Mouse (Mus musculus): ENCODE results near the gene Hsf2bp.

Gene Hsf2bp

DNA sequence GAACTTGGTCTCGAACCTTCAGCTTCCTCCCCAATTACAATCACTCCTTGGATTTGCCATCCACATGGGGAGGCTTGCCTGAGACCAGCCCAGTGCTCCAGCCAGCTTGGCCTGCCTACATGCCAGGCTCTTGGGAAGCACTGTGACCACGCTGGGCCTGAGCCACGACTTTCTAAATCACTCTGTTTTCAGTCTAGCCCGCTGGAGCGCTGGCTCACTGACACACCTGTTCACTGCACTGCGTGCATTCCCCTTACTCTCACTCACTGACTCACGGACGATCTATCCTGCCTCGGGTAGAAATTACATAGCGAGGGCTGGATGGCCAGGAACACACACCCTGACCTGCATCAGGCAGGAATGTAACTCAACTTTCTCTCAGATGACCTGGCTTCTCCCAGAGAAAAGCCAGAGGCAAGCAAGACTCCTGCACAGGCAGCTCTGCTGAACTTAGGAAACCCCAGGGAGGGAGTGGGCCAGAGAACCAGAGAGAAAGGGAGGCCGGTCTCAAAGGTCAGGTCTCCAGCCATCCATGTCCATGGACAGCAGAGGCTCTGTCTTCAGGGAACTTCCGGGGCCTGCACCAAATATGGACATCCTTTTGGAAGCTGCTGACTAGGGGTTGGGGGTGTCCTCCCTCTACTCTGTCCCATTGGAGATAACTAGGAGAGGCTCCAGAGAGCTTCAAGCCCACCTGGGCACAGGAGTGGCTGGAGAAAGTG, 97.4 kb downstream of the Hsf2bp start:
- no peak for DNase-seq (ENCODE audit: low spot score in 2 of 2)

- peak; percentile 25 to 35 for DNase-seq (ENCODE audit: low spot score in 2 of 2)
Measured at GRCm38 (mm10) chr17:31937141-31937554, 99.0 kb downstream of the Hsf2bp start.

DNA sequence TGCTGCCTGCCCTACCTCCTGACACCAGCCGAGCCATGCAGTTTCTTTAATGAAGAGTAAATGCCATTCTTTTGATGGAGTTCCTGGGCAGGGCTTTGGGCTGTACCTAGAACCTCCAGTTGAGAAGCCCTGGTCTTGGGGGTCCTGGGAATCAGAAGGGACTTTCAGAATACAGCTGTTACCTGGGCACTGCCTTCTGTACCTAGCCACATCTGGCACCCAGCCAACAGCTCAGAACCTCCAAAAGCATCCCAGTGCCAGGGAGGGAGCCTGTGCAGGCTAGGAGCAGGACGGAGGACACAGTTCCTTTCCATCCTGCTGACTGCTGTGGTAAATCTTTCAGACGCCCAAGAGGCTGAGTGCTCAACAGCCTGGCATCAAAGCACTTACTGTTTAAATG, 100.3 kb downstream of the Hsf2bp start:
- no peak for DNase-seq (ENCODE audit: low spot score in 2 of 2)

- no peak for DNase-seq (ENCODE audit: low spot score in 2 of 2)
Measured at GRCm38 (mm10) chr17:31935091-31935830, 100.9 kb downstream of the Hsf2bp start.

DNA sequence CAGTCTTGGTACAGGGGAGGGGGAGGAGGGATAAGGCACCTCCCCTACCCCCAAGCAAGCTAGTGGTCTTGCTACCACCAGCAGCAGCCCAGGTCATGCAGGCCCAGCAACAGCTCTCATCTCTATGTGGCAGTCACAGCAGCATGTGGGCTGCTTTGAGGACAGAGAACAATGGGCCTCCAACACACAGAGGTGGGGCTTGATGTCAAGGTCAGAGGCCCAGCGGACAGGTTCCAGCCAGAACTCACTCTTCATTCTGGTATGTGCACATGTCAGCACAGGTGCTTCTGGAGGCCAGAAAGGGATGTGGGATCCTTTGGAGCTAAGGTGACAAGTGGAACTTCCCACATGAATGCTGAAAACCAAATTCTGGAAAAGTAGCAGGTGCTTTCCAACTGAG, 102.2 kb downstream of the Hsf2bp start:
- no peak for DNase-seq (ENCODE audit: low spot score in 2 of 2)

DNA sequence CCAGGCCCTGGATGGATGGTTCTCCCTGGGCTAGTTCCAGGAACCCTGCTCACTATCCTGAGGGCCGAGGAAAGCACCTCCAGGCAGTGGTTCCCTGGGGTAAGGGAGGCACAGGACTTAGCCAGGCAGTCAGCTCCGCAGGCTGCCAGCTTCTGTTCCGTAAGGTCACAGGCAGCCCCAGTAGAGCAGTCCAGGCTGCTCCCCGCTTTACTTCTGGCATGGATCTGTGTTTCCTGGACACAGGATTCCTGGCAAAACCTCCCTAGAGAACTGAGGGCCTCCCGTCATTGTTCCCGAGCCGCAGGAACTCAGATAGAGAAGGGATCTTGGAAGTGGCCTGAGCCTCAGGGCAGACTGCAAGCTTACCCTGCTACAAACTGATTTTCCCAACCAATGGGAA, 104.7 kb downstream of the Hsf2bp start:
- no peak for DNase-seq (ENCODE audit: low spot score in 2 of 2)

GRCm38 (mm10) chr17:31929844-31930715, 106.1 kb downstream of the Hsf2bp start:
- DNase-seq (ENCODE audit: low spot score in 2 of 2): no peak

DNA sequence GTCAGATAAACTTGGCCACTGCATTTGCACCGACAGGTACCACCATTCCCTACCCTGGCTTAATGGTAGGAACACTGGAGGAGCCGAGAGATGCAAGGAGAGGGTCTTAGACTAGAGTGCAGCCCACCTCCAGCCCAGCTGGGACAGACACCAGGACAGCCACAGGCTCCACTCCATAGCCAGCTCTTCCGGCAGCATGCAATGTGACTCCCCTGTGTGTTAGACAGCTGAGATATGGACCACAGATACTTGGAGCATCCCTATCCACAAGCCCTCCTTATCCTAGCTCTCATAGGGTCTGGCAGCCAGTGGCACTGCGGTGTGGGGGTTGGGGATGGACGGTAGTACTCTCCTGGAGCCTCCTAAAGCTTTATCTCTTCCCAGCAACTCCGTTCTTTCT, 107.1 kb downstream of the Hsf2bp start:
- DNase-seq (ENCODE audit: low spot score in 2 of 2): no peak

DNA sequence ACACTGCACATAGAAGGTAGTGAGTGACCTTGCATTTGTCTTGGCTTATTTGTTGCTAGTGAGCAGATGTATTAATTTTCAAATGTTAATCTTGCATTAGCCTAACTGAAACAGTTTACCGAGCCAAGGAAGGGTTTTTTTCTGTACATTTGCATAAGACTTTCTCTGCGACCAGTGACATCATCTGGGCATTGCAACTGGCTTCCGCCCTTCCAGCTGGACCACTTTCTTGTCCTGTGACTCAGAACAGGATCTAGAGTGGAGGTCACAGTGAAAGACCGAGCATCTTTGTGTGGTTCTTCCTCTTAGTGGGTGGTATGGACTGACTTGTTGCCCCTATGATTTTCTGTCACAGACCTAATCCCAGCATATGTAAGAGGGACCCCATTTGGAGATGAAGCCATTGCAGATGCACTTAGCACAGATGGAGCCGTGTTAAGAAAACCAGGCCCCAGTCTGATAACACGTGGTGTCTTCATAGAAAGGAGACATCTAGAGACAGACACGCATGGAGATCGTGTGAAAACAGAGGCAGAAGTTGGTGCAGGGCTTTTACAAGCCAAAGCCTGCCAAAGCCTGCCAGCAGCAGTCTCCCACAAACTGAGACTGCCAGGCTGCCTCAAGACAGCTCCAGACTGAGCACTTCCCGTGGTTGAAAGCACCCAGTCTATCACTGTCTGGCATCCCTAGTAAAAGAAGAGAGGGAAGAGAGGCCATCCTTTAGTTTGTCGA, 108.1 kb downstream of the Hsf2bp start:
- no peak for DNase-seq (ENCODE audit: low spot score in 2 of 2)

- DNase-seq (ENCODE audit: low spot score in 2 of 2): no peak
Measured at GRCm38 (mm10) chr17:31924229-31924628, 111.9 kb downstream of the Hsf2bp start.

DNA sequence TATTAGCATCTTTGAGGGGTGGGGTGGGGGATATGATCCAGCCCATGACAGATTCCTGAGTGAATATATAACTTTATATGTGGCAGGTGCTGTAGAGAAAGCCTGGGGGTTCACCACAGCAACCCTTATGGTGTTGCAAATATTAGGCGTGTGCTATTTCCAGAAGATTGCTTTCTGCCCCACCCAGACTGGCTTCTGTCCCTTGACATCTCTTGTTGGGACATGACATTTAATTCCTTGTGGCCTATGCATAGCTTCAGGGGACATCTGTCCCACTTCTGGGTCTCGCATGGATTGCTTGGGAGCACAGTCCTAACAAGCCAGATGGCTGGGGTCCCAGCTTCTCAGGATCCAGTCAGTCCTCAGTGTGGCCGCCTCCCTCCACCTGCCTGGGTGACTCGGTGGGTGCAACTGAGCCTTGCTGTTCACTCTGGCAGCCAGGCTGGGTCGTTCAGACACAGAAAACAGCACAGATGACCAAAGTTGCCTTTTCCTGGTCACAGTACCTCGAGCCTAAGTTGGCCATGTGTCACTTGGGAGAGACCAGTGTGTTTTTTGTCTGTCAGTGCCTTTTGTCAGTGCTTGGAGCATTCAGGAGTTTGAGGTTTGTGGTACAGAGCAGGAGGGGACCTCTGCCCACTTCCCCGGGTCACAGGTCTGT, 112.7 kb downstream of the Hsf2bp start:
- no peak for DNase-seq (ENCODE audit: low spot score in 2 of 2)

DNA sequence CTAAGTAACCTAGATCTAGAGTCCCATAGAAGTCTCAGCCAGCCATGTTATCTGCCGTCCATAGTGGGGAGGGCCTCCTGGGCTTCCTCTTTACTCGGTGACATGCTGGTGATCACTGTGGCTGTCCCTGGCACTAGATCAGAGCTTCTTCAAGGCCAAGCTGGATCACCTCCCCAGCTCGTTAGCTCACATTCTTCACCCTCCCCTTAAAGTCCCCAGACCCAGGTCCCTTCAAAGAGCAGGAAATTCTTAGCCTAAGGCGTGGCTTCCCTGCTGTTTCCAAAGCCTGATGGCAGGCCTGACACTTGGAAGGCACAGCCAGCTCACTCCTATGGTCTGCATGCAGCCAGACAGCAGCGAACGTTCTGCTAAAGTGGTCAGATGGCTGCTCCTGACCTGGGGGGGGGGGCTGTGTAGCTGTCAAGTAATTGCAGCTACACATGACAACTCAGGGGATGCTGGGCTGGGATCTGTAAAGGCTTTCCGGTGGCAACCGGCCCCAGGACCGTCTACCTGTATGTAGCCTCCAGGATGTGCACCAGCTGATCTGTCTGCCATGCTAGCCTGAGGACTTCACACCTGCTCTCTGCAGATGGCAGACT, 115.5 kb downstream of the Hsf2bp start:
- DNase-seq (ENCODE audit: low spot score in 2 of 2): no peak

DNA sequence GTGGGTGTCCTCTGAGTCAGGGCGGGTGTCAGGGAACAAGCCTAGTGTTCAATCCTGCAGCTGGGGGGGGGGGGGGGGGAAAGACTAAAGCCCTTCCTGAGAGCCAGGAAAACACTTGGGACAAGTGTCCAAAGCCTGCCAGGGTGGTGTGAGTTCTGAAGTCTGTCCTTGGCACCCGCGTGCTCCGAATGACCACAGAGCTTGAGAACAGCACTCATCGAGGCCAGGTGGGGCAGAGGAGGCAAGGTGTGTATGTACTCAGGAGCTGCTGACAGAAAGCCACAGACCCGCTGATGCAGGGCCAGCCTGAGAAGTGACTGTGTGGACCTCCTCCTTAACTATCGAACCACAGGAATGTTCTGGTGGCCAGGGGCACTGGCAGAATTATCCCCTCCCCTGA, 116.5 kb downstream of the Hsf2bp start:
- DNase-seq (ENCODE audit: low spot score in 2 of 2): no peak

DNA sequence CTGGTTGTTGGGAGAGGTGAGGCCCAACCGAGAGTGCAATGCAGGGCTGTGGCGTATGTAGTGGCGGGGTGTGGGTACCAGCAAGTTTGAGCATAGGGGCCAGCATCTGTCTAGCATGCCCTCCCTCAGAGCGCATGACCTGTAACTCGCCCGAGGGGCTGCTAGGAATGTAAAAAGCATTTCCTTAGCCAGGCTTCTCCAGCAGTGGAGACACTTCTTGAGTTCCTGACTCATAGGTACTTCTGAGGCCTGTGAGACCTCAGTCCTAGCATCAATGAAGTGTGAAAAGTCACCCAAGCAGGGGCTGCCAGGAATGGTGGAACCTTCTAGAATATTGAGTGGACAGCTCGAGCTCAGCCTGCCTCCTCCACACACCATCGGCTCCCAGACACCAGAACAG, 117.8 kb downstream of the Hsf2bp start:
- DNase-seq (ENCODE audit: low spot score in 2 of 2): no peak

GRCm38 (mm10) chr17:31916461-31916775, 119.7 kb downstream of the Hsf2bp start:
- no peak for DNase-seq (ENCODE audit: low spot score in 2 of 2)

DNA sequence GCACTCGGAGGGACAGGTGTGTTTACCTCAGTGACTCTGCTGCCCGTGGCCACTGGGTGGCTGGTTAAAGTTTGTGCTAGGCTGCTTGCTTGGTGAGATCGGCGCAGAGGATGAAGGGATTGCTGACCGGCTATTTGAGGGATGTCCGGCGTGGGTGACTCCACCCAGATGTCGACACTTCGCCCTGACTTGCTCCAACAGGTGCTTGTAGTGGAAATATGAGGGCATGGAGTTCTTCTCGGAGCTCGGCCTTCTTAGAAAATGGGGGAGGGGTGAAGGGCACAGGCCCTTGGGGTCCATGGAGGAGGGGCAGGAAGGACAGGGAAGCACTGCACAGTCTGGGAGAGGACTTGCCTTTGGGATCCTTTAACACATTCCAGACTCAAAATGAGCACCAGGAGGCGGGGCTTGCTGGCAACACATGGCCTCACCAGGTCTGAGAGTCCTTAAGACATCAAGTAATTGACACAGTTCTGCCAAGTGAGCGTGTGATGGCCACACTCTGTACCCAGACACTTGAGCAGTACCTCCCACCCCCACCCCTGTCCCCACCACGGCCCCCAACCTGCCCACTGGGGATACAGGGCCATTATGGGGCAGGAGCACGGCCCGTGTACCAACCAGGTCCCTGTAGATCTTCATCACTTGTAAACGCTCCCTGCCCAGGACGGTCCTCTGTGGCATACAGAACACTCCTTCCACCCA, 120.2 kb downstream of the Hsf2bp start:
- DNase-seq (ENCODE audit: low spot score in 2 of 2): no peak

GRCm38 (mm10) chr17:31914323-31914722, 121.8 kb downstream of the Hsf2bp start:
- DNase-seq (ENCODE audit: low spot score in 2 of 2): no peak

- DNase-seq (ENCODE audit: low spot score in 2 of 2): no peak
Measured at GRCm38 (mm10) chr17:31912881-31913662, 123.1 kb downstream of the Hsf2bp start.

DNA sequence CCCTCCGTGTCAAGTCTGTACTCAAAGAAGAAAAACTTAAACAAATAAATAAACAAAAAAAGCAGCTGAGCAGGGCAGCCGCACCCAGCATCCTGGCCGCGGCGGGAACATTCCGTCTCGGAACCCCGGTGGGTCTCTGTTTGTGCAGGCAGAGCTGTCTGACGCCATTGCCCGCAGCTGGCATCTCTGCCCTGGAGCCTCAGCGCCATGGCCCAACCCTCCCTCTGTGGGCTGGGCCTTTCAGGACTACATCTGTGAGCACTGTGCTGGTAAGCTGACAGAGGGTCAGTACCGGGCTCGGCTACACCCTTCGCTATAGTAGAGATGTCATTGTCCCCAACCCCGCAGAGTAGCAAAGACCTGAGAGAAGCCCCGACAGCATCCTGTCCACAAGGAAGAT, 123.8 kb downstream of the Hsf2bp start:
- no peak for DNase-seq (ENCODE audit: low spot score in 2 of 2)
